Mouse (Mus musculus): ENCODE data around the gene Colca2.

DNA sequence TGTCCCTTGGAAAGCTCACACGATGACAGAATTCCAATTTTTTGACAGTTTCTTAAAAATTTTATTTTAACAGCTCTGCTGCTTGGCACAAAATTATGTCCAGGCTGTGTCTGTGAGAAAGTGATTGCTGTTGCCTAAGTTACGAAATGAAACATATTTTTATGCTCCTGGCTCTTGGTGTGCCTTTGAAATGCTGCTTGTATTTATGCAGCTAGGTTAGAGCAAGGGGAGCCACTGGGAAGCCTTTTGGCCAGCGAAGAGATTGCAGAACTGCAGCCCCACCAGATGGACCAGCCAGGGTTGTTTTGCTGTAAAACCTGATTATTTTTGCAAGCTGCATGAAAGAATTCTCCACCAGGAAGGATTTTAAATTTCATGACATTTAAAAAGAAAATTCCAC is 26.8 kb upstream of the Colca2 start:
- no peak for TF ChIP-seq CTCF (IDR thresholded peaks at IDR 0.05; ENCODE audit: low read depth)
- TF ChIP-seq EP300 (IDR thresholded peaks at IDR 0.05; ENCODE audit: low read depth), result no peak

Measured in heart, postnatal 0 days (tissue).